Mouse (Mus musculus) lung, postnatal 0 days (tissue): ENCODE measurements around the gene Urgcp.

ENCODE experiments used
- CTCF ChIP-seq: IDR thresholded peaks from 2 replicates; pipeline ENCODE4 v1.5.1; 2016; ENCODE audit warnings: antibody characterized with exemption, mild to moderate bottlenecking
- EP300 ChIP-seq: IDR thresholded peaks from 2 replicates; pipeline ENCODE4 v1.6.1; 2016; ENCODE audit warnings: antibody characterized with exemption, mild to moderate bottlenecking, control low read depth

DNA sequence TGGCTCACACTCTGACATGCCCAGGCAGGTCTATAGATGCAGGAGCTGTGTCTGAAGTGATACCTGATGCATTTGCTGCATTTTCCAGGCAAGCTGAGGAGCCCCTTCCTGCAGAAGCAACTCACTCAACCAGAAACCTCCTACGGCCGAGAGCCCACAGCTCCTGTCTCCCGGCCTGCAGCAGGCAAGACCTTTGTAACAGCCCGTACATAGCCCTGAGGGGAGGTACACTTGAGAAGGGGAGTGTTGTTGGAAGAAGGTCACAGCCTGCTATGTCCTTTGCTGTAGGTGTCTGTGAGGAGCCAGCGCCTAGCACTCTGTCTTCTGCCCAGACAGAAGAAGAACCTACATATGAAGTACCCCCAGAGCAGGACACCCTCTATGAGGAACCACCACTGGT, 35.8 kb upstream of the Urgcp start:
- TF ChIP-seq CTCF (no peak), EP300 (no peak)
